Mouse (Mus musculus) heart, postnatal 4 days (tissue): Measurements from ENCODE around the gene Olfr91. TPM values are rescaled to one million over a fixed set of nuclear protein-coding genes. Genes with fewer than 3 reads are reported as not detected.

Source experiments
- DNase-seq: peaks from one replicate; pipeline ENCODE4 v3.0.0; 2021
- total RNA-seq, 2 experiments: library from RNA; stranded (reverse); gene quantifications; 2 replicates each; pipeline ENCODE4 v1.2.3; 2021

The Olfr91 gene
- total RNA-seq, 2 experiments from 2014 or later = not detected

GRCm38 (mm10) chr17:37061435-37061834 is 36.6 kb downstream of the Olfr91 start:
- no peak for DNase-seq

- no peak for DNase-seq
Observed at GRCm38 (mm10) chr17:37056957-37057356, 41.1 kb downstream of the Olfr91 start.

GRCm38 (mm10) chr17:37051745-37052144 is 46.3 kb downstream of the Olfr91 start:
- DNase-seq = no peak

GRCm38 (mm10) chr17:37050876-37051275 is 47.2 kb downstream of the Olfr91 start:
- no peak for DNase-seq

- DNase-seq = peak; percentile 74
Observed at GRCm38 (mm10) chr17:37050399-37050798, 47.7 kb downstream of the Olfr91 start.

- peak; percentile 77 for DNase-seq
Observed at GRCm38 (mm10) chr17:37049570-37050310, 48.3 kb downstream of the Olfr91 start.

GRCm38 (mm10) chr17:37048383-37048782 is 49.7 kb downstream of the Olfr91 start:
- no peak for DNase-seq

GRCm38 (mm10) chr17:37047981-37048380 is 50.1 kb downstream of the Olfr91 start:
- DNase-seq = no peak

- DNase-seq = no peak
Observed at GRCm38 (mm10) chr17:37047332-37047976, 50.6 kb downstream of the Olfr91 start.

GRCm38 (mm10) chr17:37046312-37047112 is 51.6 kb downstream of the Olfr91 start:
- DNase-seq = peak; percentile 60

GRCm38 (mm10) chr17:37045611-37046311 is 52.3 kb downstream of the Olfr91 start, which contains the start of gene Gabbr1:
TSS of gene Gabbr1 (plus strand) at chr17:37045966.
- DNase-seq = peak; percentile 76

GRCm38 (mm10) chr17:37044651-37045244 is 53.3 kb downstream of the Olfr91 start:
- no peak for DNase-seq

Other genes with a start within 250 kb of the Olfr91 start
- not detected for gene Trim15, start 231.1 kb downstream of the Olfr91 start, total RNA-seq
- 1 to 10 TPM in 1 of 2 experiments, under 1 TPM in 1; 0.57 to 1.8 TPM for gene Trim10, start 228.7 kb downstream of the Olfr91 start, total RNA-seq
- gene Trim40, start 208.2 kb downstream of the Olfr91 start, total RNA-seq = not detected
- gene Trim31, start 200.2 kb downstream of the Olfr91 start, total RNA-seq = not detected
- under 1 TPM; 0.45 TPM for gene Rnf39, start 155.4 kb downstream of the Olfr91 start, total RNA-seq
- 10 to 100 TPM; 56.0 to 61.3 TPM for gene Ppp1r11, start 146.5 kb downstream of the Olfr91 start, total RNA-seq
- 10 to 100 TPM; 24.9 to 29.3 TPM for gene Znrd1, start 139.7 kb downstream of the Olfr91 start, total RNA-seq
- 1 to 10 TPM; 7.2 to 7.3 TPM for gene Znrd1as, start 139.7 kb downstream of the Olfr91 start, total RNA-seq
- not detected for gene 2410137M14Rik, start 117.0 kb downstream of the Olfr91 start, total RNA-seq
- gene H2-M5, start 108.7 kb downstream of the Olfr91 start, total RNA-seq = under 1 TPM; 0.29 to 0.43 TPM
- gene Zfp57, start 97.1 kb downstream of the Olfr91 start, total RNA-seq = 10 to 100 TPM in 1 of 2 experiments, 1 to 10 TPM in 1; 9.7 to 14.5 TPM
- not detected for gene Mog, start 74.9 kb downstream of the Olfr91 start, total RNA-seq
- gene Gabbr1, start 52.3 kb downstream of the Olfr91 start, total RNA-seq = 10 to 100 TPM; 21.6 to 22.4 TPM
- not detected for gene Olfr90, start 9.8 kb downstream of the Olfr91 start, total RNA-seq
- gene Olfr92, start 21.8 kb upstream of the Olfr91 start, total RNA-seq = not detected
- not detected for gene Olfr93, start 63.2 kb upstream of the Olfr91 start, total RNA-seq
- gene Ubd, start 95.6 kb upstream of the Olfr91 start, total RNA-seq = not detected
- not detected for gene Olfr94, start 102.7 kb upstream of the Olfr91 start, total RNA-seq
- not detected for gene Olfr95, start 114.8 kb upstream of the Olfr91 start, total RNA-seq
- not detected for gene Olfr96, start 121.9 kb upstream of the Olfr91 start, total RNA-seq
- gene Olfr97, start 139.1 kb upstream of the Olfr91 start, total RNA-seq = not detected
- not detected for gene Olfr98, start 165.5 kb upstream of the Olfr91 start, total RNA-seq
- 1 to 10 TPM; 1.5 to 2.0 TPM for gene H2-M3, start 171.9 kb upstream of the Olfr91 start, total RNA-seq
- gene Olfr99, start 185.2 kb upstream of the Olfr91 start, total RNA-seq = not detected
- not detected for gene Olfr101, start 206.0 kb upstream of the Olfr91 start, total RNA-seq
- not detected for gene Olfr102, start 218.8 kb upstream of the Olfr91 start, total RNA-seq
- not detected for gene Olfr103, start 241.4 kb upstream of the Olfr91 start, total RNA-seq